Mouse (Mus musculus) kidney, postnatal 14 days (tissue): Measurements from ENCODE around the gene Mthfs.

ENCODE experiments used
- DNase-seq: peaks from one replicate; pipeline ENCODE4 v3.0.0; 2022; ENCODE audit warnings: mixed read lengths

The Mthfs gene

DNA sequence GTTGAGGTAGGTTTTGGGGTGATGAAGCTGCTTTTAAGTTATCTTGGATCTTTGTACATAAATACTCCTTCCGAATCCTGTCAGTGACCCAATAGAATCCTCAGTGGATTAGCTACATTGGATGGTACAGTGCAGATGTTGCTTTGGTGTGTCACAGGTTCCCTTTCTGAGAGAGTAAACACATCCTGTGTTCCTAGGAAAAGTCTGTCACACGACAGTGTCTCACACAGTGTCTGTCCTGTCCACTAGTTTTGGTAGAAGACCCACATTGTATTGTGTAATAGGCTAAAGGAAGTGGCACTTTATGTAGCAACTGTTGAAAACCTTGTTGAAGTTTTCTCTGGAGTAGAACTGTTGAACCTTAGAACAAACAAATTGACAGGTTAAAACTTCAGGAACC lies 42.9 kb downstream of the Mthfs start:
- DNase-seq = no peak

DNA sequence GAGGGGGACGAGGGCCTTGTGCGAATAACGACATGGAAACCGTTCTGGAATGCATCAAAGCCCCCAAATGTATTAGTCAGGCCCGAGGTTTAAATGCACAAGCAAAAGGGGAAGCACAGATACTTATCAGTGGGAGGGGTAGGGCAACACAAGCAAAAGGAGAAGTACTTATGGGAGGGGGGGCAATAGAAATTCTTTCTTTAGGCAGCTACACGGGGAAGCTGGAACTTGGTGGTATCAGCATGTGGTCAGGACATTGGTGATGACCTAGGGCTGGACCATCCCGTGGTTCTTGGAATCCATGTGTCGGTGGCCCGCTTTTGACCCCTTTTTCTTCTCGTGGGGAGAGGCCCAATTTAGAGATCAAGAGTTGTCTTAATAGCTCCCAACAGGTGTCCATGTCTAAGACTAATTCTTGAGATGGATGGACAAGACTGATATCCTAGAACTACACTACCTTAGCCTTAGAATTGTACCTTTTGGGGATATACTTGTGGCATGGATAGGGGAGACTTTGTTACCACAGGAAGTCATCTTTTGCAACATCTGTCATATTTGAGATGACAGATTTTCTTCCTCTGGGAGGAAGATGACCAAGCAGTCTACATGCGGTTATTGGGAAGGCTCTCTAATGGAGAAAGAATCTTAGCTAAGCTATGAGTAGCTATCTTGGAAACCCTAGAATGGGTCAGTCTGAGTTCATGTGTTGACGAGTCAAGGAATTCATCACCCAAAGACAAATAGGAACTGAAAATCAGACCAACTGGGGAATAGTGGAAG lies 46.3 kb downstream of the Mthfs start:
- DNase-seq = no peak

DNA sequence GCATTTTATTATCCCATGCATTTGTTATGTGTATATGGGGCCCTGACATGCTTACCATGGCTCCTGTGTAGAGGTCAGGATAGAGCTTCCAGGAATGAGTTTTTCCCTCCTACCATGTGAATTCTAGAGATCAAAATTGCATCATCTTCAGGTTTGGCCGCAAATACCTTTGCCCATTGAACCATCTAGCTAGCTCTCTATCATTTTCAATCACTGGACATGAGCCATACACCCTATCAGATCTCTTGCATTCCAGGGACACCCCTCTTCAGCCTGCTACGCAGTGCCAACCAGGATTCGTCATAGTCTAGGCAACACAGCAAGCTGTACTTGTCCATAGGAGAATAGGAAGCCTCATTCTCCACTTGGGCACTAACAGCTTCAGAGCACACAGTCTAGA lies 53.5 kb downstream of the Mthfs start:
- no peak for DNase-seq

- no peak for DNase-seq
Observed at GRCm38 (mm10) chr9:89264571-89264970, 54.1 kb downstream of the Mthfs start.

DNA sequence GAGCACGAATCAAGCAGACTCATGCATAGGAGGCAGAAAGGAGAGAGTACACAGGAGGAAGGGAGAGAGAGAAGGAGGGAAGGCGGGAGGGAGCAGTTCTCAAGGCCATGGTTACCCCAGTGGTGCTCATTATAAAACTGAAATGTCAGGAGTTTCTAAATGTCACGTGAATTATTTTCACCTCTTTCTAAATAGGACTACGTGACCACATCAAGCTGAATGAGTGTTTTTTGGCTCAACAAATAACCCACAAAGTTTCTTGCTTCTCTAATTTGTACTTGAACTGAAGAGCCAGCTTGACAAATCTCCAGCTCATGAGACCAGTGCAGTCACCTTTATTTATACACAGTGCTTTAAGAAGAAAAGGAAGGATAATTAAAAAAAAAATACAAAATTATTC lies 56.6 kb downstream of the Mthfs start:
- DNase-seq = no peak

DNA sequence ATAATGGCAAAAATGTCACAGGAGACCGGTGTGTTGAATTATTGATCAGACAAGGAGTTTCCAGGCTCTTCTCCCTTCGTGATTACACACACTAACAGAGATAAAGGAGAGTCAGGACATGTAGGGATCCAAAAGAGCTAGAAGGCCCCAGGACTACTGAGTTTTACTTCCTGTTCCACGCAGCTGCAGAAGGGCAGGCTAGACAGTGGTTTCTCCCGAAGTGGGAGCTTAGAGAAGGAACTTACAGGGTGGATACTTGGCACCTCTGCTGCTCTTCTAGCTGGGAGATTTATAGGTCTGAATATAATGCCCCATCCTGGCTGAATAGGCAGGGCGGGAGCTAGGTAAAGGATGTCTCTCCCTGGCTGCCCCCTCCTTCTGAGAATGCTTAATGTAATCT lies 57.1 kb downstream of the Mthfs start:
- no peak for DNase-seq

- no peak for DNase-seq
Observed at GRCm38 (mm10) chr9:89270376-89270775, 59.9 kb downstream of the Mthfs start.

- no peak for DNase-seq
Observed at GRCm38 (mm10) chr9:89273766-89274165, 63.3 kb downstream of the Mthfs start.

GRCm38 (mm10) chr9:89278207-89278606 lies 67.7 kb downstream of the Mthfs start:
- no peak for DNase-seq

DNA sequence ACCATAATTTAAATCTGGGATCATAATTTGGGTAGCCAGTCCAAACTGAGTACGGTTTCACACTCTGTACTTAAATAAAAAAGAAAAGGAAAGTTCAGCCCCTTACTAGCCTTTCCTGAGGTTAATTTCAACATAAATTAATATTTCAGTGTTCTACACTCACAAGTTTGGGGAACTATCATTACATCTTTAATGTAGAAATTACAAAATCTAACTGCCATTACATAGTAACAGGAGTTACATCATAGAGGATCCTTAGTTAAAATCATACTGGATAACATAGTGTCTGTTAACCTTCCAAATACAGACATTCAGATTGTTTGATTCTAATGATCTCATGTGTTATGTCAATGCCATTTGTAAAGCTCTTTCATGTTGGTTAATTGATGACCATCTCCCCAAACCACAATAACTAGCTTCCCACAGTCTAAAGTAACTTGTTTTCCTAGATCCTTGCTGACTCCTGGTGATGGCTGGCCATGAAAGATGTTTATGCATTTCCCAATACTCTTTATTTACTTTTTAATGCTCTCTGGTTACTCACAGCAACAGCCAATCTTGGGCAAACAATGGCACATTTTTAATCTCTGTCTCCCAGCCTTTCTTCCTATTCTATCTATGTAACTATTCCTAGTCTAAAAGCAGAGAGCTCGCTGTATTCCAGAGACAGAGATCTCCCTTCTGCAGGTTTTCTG lies 72.0 kb downstream of the Mthfs start:
- DNase-seq = no peak

DNA sequence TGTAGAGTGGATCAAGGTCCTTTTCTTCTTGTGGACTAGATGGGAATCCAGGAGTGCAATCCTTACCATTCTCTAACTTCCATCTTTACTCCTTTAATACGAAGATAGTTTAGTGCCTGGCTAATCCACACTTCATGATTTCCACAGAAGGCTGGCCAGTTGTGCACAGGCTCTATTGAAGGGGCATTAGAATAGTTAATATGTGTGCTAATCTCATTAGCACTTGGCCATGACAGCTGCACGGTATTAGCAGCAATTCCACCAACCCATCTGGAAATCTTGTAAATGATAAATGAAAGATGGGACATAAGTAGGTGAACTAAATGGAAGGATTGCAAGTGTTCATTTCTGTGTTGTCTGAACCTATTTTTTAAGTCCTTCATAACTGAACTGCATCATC lies 77.6 kb downstream of the Mthfs start:
- no peak for DNase-seq

GRCm38 (mm10) chr9:89293364-89293763 lies 82.9 kb downstream of the Mthfs start:
- DNase-seq = no peak

GRCm38 (mm10) chr9:89294121-89294520 lies 83.6 kb downstream of the Mthfs start:
- no peak for DNase-seq

DNA sequence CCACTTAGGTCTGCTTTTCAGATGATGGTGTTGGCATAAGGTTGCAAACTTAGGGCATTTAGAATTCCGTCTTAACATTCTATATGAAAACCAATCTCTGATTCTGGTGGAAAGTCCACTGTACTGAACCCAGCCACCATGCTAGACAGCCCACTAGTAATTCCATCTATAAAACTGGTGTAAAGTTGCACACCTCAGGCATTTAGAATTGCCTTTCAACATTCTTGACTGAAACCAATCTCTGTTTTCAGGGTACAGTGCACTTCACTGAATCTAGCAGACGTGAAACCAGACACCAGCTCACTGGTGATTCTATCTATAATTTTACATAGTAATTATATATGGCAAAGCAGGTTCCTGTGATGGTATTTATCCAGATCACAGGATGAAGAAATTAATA lies 95.2 kb downstream of the Mthfs start:
- DNase-seq = no peak

GRCm38 (mm10) chr9:89308357-89309194 lies 98.1 kb downstream of the Mthfs start:
- no peak for DNase-seq

GRCm38 (mm10) chr9:89309195-89309535 lies 98.7 kb downstream of the Mthfs start:
- DNase-seq = no peak

GRCm38 (mm10) chr9:89311649-89312048 lies 101.2 kb downstream of the Mthfs start:
- no peak for DNase-seq

DNA sequence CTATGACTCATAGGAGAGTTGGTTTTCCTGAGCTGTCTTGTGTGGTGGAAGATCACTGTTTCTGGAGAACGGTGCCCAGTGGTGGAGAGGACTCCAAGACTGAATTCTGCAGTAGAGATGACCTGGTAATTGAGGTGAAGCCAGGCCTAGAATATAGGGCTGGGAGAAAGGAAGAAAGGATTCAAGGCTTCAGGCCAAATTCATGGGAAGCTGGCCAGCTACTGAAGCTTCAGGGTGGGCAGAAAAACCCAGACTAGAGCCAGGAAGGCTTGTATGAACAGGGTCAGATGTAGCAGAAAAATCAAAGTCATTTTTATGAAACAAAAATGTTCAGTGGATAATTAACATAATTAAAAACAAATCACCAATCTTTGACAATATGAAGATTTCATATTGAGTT lies 163.3 kb downstream of the Mthfs start:
- no peak for DNase-seq

DNA sequence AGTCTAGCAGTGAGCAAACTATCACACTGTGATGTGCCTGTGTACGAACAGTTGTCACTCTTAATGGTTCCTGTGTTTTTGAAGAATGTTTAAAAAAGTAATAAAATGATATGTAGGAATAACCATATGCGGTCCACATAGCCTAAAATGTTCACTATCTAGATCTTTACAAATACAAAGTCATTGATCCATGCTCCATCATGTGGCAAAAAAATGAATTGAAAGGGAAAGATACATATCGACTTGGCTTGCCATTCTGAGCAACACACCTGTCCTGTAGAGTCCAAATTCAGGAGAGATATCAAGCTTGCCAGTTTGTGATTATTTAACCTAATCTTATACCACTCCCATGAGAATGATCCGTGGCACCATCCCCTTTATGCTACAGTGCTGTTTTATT lies 164.2 kb downstream of the Mthfs start:
- no peak for DNase-seq

GRCm38 (mm10) chr9:89403031-89403430 lies 192.6 kb downstream of the Mthfs start:
- no peak for DNase-seq
